Mouse (Mus musculus): ENCODE measurements around the gene Scaf4. TPM values are rescaled to one million over a fixed set of nuclear protein-coding genes. Genes with fewer than 3 reads are reported as not detected.

Scaf4 gene
- polyA plus RNA-seq, 1 experiment from 2014 or later = 17.3 TPM

GRCm38 (mm10) chr16:90318372-90318926, 34.1 kb upstream of the Scaf4 start:
- Histone ChIP-seq H3K36me3 (ENCODE audit: insufficient read depth, low read length) (no peaks in the 10 kb centered on the region), H3K4me3 (replicated peaks; ENCODE audit: low read depth, low read length) (no peak overlapping the region), H3K4me2 (ENCODE audit: low read length) (no peak overlapping the region), H3K9me3 (replicated peaks; ENCODE audit: low read length) (no peaks in the 10 kb centered on the region), H3K4me1 (replicated peaks; ENCODE audit: insufficient read depth, low read length) (no peaks in the 10 kb centered on the region), H3K9ac (ENCODE audit: low read depth, low read length) (no peak overlapping the region), H3K27ac (no peak overlapping the region), H3K27me3 (ENCODE audit: insufficient read depth, low read length) (no peaks in the 10 kb centered on the region)
- ATAC-seq (replicated peaks; ENCODE audit: low FRiP score, low read depth) (no peak), DNase-seq (ENCODE audit: low spot score) (no peak)
- no peak for TF ChIP-seq CTCF (IDR thresholded peaks at IDR 0.05; ENCODE audit: low read depth)
- WGBS = 75% methylated on average over 12 of the region's 12 CpGs

DNA sequence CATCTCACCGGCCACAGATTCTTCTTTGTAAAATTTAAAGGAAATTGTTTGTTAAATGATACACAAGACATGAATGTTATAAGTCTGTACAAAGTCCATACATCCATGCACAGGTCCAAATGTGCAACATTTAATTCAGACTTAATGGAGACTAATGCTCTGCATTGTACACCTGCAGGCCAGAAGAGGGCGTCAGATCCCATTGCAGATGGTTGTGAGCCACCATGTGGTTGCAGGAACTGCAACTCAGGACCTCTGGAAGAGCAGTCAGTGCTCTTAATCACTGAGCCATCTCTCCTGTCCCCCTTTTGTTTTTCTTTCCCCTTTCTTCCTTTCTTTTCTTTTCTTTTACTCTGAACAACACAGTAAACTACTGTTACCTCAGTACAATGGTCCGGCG, 33.5 kb upstream of the Scaf4 start:
- Histone ChIP-seq H3K36me3 (ENCODE audit: insufficient read depth, low read length) (no peaks in the 10 kb centered on the region), H3K27me3 (ENCODE audit: insufficient read depth, low read length) (no peaks in the 10 kb centered on the region), H3K4me2 (ENCODE audit: low read length) (no peak overlapping the region), H3K9me3 (replicated peaks; ENCODE audit: low read length) (no peaks in the 10 kb centered on the region), H3K4me3 (replicated peaks; ENCODE audit: low read depth, low read length) (no peak overlapping the region), H3K4me1 (replicated peaks; ENCODE audit: insufficient read depth, low read length) (no peaks in the 10 kb centered on the region), H3K27ac (no peak overlapping the region), H3K9ac (ENCODE audit: low read depth, low read length) (no peak overlapping the region)
- ATAC-seq (replicated peaks; ENCODE audit: low FRiP score, low read depth) (no peak), DNase-seq (ENCODE audit: low spot score) (no peak)
- TF ChIP-seq CTCF (IDR thresholded peaks at IDR 0.05; ENCODE audit: low read depth) = peak; percentile 43
- WGBS = 90% methylated on average over 4 of the region's 4 CpGs

GRCm38 (mm10) chr16:90315881-90316280, 31.6 kb upstream of the Scaf4 start:
- H3K4me1 ChIP-seq (replicated peaks; ENCODE audit: insufficient read depth, low read length) = no peaks in the 10 kb centered on the region
- no peak overlapping the region for H3K4me2 ChIP-seq (ENCODE audit: low read length)
- H3K9ac ChIP-seq (ENCODE audit: low read depth, low read length) = no peak overlapping the region
- DNase-seq (ENCODE audit: low spot score) (no peak), ATAC-seq (replicated peaks; ENCODE audit: low FRiP score, low read depth) (no peak)
- no peak for TF ChIP-seq CTCF (IDR thresholded peaks at IDR 0.05; ENCODE audit: low read depth)
- no peak overlapping the region for H3K27ac ChIP-seq
- no peaks in the 10 kb centered on the region for H3K9me3 ChIP-seq (replicated peaks; ENCODE audit: low read length)
- H3K36me3 ChIP-seq (ENCODE audit: insufficient read depth, low read length) = no peaks in the 10 kb centered on the region
- WGBS = 87% methylated on average over 4 of the region's 4 CpGs
- no peaks in the 10 kb centered on the region for H3K27me3 ChIP-seq (ENCODE audit: insufficient read depth, low read length)
- H3K4me3 ChIP-seq (replicated peaks; ENCODE audit: low read depth, low read length) = no peak overlapping the region

- TF ChIP-seq CTCF (IDR thresholded peaks at IDR 0.05; ENCODE audit: low read depth) = peak; percentile 57
- Histone ChIP-seq H3K27me3 (ENCODE audit: insufficient read depth, low read length) (no peaks in the 10 kb centered on the region), H3K9ac (ENCODE audit: low read depth, low read length) (no peak overlapping the region), H3K9me3 (replicated peaks; ENCODE audit: low read length) (no peaks in the 10 kb centered on the region), H3K4me1 (replicated peaks; ENCODE audit: insufficient read depth, low read length) (no peaks in the 10 kb centered on the region), H3K36me3 (ENCODE audit: insufficient read depth, low read length) (no peaks in the 10 kb centered on the region), H3K4me3 (replicated peaks; ENCODE audit: low read depth, low read length) (no peak overlapping the region), H3K4me2 (ENCODE audit: low read length) (no peak overlapping the region), H3K27ac (no peak overlapping the region)
- peak; percentile 69 for DNase-seq (ENCODE audit: low spot score)
- no peak for ATAC-seq (replicated peaks; ENCODE audit: low FRiP score, low read depth)
- WGBS = 68% methylated on average over 13 of the region's 13 CpGs
Measured at GRCm38 (mm10) chr16:90312449-90313082, 28.3 kb upstream of the Scaf4 start.

DNA sequence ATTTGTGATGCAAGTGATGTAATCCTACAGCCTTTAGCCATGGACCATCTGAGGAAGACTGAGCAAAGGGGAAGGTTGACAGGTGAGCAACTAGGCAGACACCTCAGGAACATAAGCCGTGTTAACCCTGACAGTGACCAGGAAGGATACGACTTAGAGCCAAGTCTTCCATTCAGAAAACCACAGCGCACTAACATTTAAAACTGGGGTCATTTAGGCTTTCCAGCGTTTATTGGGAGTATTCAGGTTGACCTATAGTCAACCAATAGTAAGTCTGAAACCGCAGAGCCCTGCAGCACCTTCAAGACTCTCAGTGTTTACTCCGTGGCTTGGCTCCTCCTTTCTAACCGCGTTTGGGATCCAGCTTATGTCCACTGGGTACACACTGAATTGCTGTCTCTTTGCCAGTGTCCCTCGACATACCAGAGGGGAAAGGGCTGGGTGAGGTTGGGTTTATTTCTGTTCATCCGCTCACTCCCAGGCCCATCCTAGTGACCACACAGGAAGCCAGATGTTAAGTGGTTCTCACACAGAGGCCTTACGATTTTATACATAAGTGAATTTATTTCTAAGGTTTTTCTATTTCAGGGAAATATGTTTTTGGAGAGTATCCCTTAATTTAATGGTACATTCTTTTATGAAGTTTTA, 26.3 kb upstream of the Scaf4 start:
- no peak overlapping the region for H3K27ac ChIP-seq
- no peak for DNase-seq (ENCODE audit: low spot score)
- no peaks in the 10 kb centered on the region for H3K9me3 ChIP-seq (replicated peaks; ENCODE audit: low read length)
- H3K36me3 ChIP-seq (ENCODE audit: insufficient read depth, low read length) = no peaks in the 10 kb centered on the region
- no peak for ATAC-seq (replicated peaks; ENCODE audit: low FRiP score, low read depth)
- no peak overlapping the region for H3K4me2 ChIP-seq (ENCODE audit: low read length)
- no peak overlapping the region for H3K9ac ChIP-seq (ENCODE audit: low read depth, low read length)
- no peak for TF ChIP-seq CTCF (IDR thresholded peaks at IDR 0.05; ENCODE audit: low read depth)
- H3K4me3 ChIP-seq (replicated peaks; ENCODE audit: low read depth, low read length) = no peak overlapping the region
- H3K4me1 ChIP-seq (replicated peaks; ENCODE audit: insufficient read depth, low read length) = no peaks in the 10 kb centered on the region
- WGBS = 78% methylated on average over 11 of the region's 11 CpGs
- no peaks in the 10 kb centered on the region for H3K27me3 ChIP-seq (ENCODE audit: insufficient read depth, low read length)

DNA sequence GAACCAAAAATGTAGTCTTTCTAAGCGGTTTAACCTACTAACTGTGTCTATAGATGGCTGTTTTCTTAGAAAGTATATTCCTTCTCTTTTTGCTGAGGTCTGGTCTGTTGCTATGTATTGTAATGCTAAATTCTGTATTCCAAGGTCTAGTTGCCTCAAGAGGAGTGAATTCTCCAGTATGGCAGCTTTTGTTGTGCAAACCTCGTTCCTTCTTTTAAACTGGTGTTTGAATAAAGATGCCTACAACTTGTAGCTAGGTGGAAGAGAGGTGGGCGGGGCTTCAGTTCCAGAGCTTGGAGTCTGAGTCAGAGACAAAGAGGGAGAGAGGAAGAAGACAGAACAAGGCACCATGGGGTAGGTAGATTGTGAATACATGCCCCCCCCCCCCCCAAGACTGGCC, 25.5 kb upstream of the Scaf4 start:
- Histone ChIP-seq H3K9ac (ENCODE audit: low read depth, low read length) (no peak overlapping the region), H3K9me3 (replicated peaks; ENCODE audit: low read length) (no peaks in the 10 kb centered on the region), H3K4me2 (ENCODE audit: low read length) (no peak overlapping the region), H3K27me3 (ENCODE audit: insufficient read depth, low read length) (no peaks in the 10 kb centered on the region), H3K27ac (no peak overlapping the region), H3K4me3 (replicated peaks; ENCODE audit: low read depth, low read length) (no peak overlapping the region), H3K36me3 (ENCODE audit: insufficient read depth, low read length) (no peaks in the 10 kb centered on the region), H3K4me1 (replicated peaks; ENCODE audit: insufficient read depth, low read length) (no peaks in the 10 kb centered on the region)
- no peak for DNase-seq (ENCODE audit: low spot score)
- ATAC-seq (replicated peaks; ENCODE audit: low FRiP score, low read depth) = no peak
- WGBS = 64% methylated on average over 3 of the region's 3 CpGs
- TF ChIP-seq CTCF (IDR thresholded peaks at IDR 0.05; ENCODE audit: low read depth) = no peak
